Mouse (Mus musculus) liver, embryonic 15.5 days (tissue): Measurements from ENCODE around the gene Tnnt2. TPM values are rescaled to one million over a fixed set of nuclear protein-coding genes. Genes with fewer than 3 reads are reported as not detected.

Source experiments
- ATAC-seq: fragments of 200-750 bp; cut with Nextera tagmentation; 2 replicates; pipeline ENCODE4 v1.8.0; 2017; ENCODE audit warnings: moderate number of reproducible peaks, mild to moderate bottlenecking, moderate library complexity; ENCODE audit not compliant: insufficient read depth
- H3K27ac ChIP-seq: fragments of 300-500 bp; sonication (generic); replicated peaks from 2 replicates; pipeline ENCODE4 v1.5.1; 2015; ENCODE audit warnings: mild to moderate bottlenecking, inconsistent platforms
- H3K27me3 ChIP-seq: fragments of 300-500 bp; sonication (generic); 2 replicates; pipeline ENCODE4 v1.6.1; 2015; ENCODE audit warnings: mild to moderate bottlenecking, inconsistent platforms
- H3K36me3 ChIP-seq: fragments of 300-500 bp; sonication (generic); replicated peaks from 2 replicates; pipeline ENCODE4 v1.6.1; 2015; ENCODE audit warnings: moderate library complexity, mild to moderate bottlenecking, inconsistent platforms
- H3K4me1 ChIP-seq: fragments of 300-500 bp; sonication (generic); replicated peaks from 2 replicates; pipeline ENCODE4 v1.6.1; 2015; ENCODE audit warnings: inconsistent platforms
- H3K4me2 ChIP-seq: fragments of 300-500 bp; sonication (generic); 2 replicates; pipeline ENCODE4 v1.6.1; 2015; ENCODE audit warnings: moderate library complexity, mild to moderate bottlenecking, inconsistent platforms
- H3K4me3 ChIP-seq: fragments of 300-500 bp; sonication (generic); replicated peaks from 2 replicates; pipeline ENCODE4 v1.5.1; 2015; ENCODE audit warnings: mild to moderate bottlenecking, inconsistent platforms
- H3K9ac ChIP-seq: fragments of 300-500 bp; sonication (generic); 2 replicates; pipeline ENCODE4 v1.6.1; 2015; ENCODE audit warnings: moderate library complexity, mild to moderate bottlenecking, inconsistent platforms
- H3K9me3 ChIP-seq: fragments of 300-500 bp; sonication (generic); replicated peaks from 2 replicates; pipeline ENCODE4 v1.6.1; 2016; ENCODE audit warnings: inconsistent platforms
- WGBS: fragments of 180-500 bp; shearing (Covaris S2); methylation state at CpG from one replicate; pipeline ENCODE4 v1.1.7; 2015; ENCODE audit warnings: mixed read lengths; ENCODE audit not compliant: insufficient replicate concordance; 5-methylcytosine and 5-hydroxymethylcytosine counted together
- polyA plus RNA-seq: library from polyadenylated mRNA; unstranded; fragments of >200 nt; fragmentation: Nextera tagmentation; extraction: Ambion mirVana; gene quantifications from 2 replicates; pipeline ENCODE4 v1.2.1, GENCODE M21; 2015

The Tnnt2 gene
- 8.0 and 11.4 TPM in 2 replicates for polyA plus RNA-seq

GRCm38 (mm10) chr1:135835716-135836483, at the start of gene Tnnt2:
Gene Tnnt2 (plus strand): TSS chr1:135836354.
- no peaks in the 10 kb centered on the region for H3K9me3 ChIP-seq
- no peak for ATAC-seq
- no peaks in the 10 kb centered on the region for H3K4me1 ChIP-seq
- no peak within 1 kb of the TSS for H3K27ac ChIP-seq
- H3K9ac ChIP-seq = no peak within 1 kb of the TSS
- no peak within 1 kb of the TSS for H3K4me3 ChIP-seq
- no peaks in the 10 kb centered on the region for H3K36me3 ChIP-seq
- WGBS = 47% methylated on average over 9 of the region's 9 CpGs
- peaks cover 39% of the 10 kb centered on the region for H3K27me3 ChIP-seq
- H3K4me2 ChIP-seq = no peak within 1 kb of the TSS

- H3K4me2 ChIP-seq = no peak overlapping the region
- H3K9ac ChIP-seq = no peak overlapping the region
- 53% methylated on average over 3 of the region's 3 CpGs for WGBS
- H3K9me3 ChIP-seq = no peaks in the 10 kb centered on the region
- H3K27me3 ChIP-seq = peaks cover 21% of the 10 kb centered on the region
- H3K27ac ChIP-seq = no peak overlapping the region
- ATAC-seq = no peak
- H3K36me3 ChIP-seq = no peaks in the 10 kb centered on the region
- H3K4me3 ChIP-seq = no peak overlapping the region
- peaks cover 11% of the 10 kb centered on the region for H3K4me1 ChIP-seq
Measured at GRCm38 (mm10) chr1:135787799-135788198, 48.4 kb upstream of the Tnnt2 start.

GRCm38 (mm10) chr1:135788708-135789107, 47.4 kb upstream of the Tnnt2 start:
- Histone ChIP-seq H3K27ac (no peak overlapping the region), H3K36me3 (no peaks in the 10 kb centered on the region), H3K9me3 (no peaks in the 10 kb centered on the region), H3K27me3 (peaks cover 28% of the 10 kb centered on the region), H3K9ac (no peak overlapping the region), H3K4me2 (peak overlapping the region; percentile 40), H3K4me1 (peaks cover 17% of the 10 kb centered on the region), H3K4me3 (no peak overlapping the region)
- 8% methylated on average over 10 of the region's 10 CpGs for WGBS
- 0 out of 2 replicates have a peak, but pooled peaks have one; percentile 42 for ATAC-seq

GRCm38 (mm10) chr1:135789815-135790214, 46.3 kb upstream of the Tnnt2 start:
- Histone ChIP-seq H3K4me1 (peaks cover 27% of the 10 kb centered on the region), H3K27ac (no peak overlapping the region), H3K27me3 (peaks cover 39% of the 10 kb centered on the region), H3K4me3 (no peak overlapping the region), H3K9ac (no peak overlapping the region), H3K9me3 (no peaks in the 10 kb centered on the region), H3K36me3 (no peaks in the 10 kb centered on the region), H3K4me2 (no peak overlapping the region)
- WGBS = 10% methylated on average over 5 of the region's 5 CpGs
- no peak for ATAC-seq

DNA sequence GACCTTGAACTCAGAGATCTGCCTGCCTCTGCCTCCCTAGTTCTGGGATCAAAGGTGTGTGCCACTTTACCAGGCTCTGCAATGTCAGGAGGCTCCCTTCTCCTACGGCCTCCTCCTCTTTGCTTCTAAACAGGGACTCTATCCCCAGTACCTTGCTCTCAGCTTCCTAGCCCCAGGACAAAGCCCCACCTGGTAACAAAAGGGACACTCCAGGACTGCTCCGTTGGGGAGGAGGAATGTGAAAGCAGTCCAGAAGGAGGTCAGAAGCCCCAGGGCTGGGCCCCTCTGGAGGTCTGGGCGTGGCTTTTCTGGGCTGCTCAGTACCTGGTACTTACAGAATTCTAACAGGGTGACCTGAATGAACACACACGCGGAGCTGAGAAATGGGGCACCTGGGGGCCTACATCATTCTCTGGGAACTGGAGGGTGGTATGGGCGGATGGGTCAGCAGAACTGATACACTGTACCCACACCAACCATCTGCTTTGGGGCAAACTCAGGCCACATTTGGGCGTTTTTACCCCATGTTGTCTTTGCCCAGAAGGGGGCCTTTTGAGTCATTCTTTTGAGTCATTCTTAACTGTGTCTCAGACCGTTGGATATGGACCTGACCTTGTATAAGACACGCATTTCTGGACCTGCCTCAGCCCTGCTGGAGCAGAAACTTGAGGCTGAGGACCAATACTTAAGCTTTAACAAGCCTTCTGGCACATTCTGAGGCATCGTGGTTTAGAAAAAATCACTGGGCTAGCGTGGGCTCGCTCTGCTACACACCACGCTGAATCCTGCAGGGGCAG, 43.8 kb upstream of the Tnnt2 start:
- Histone ChIP-seq H3K27ac (no peak overlapping the region), H3K9me3 (no peaks in the 10 kb centered on the region), H3K36me3 (no peaks in the 10 kb centered on the region), H3K4me3 (no peak overlapping the region), H3K9ac (no peak overlapping the region), H3K4me2 (no peak overlapping the region), H3K27me3 (peaks cover 56% of the 10 kb centered on the region), H3K4me1 (peaks cover 27% of the 10 kb centered on the region)
- 52% methylated on average over 13 of the region's 13 CpGs for WGBS
- no peak for ATAC-seq

- WGBS = 9% methylated on average over 27 of the region's 27 CpGs
- peak overlapping the region; percentile 50 for H3K4me2 ChIP-seq
- H3K27me3 ChIP-seq = peaks cover 56% of the 10 kb centered on the region
- H3K4me1 ChIP-seq = peaks cover 20% of the 10 kb centered on the region
- no peaks in the 10 kb centered on the region for H3K9me3 ChIP-seq
- no peak for ATAC-seq
- H3K9ac ChIP-seq = no peak overlapping the region
- H3K4me3 ChIP-seq = peak overlapping the region; percentile 12; the same call in 1 of the 2 replicates
- no peak overlapping the region for H3K27ac ChIP-seq
- no peaks in the 10 kb centered on the region for H3K36me3 ChIP-seq
Measured at GRCm38 (mm10) chr1:135793370-135794215, 42.6 kb upstream of the Tnnt2 start.

DNA sequence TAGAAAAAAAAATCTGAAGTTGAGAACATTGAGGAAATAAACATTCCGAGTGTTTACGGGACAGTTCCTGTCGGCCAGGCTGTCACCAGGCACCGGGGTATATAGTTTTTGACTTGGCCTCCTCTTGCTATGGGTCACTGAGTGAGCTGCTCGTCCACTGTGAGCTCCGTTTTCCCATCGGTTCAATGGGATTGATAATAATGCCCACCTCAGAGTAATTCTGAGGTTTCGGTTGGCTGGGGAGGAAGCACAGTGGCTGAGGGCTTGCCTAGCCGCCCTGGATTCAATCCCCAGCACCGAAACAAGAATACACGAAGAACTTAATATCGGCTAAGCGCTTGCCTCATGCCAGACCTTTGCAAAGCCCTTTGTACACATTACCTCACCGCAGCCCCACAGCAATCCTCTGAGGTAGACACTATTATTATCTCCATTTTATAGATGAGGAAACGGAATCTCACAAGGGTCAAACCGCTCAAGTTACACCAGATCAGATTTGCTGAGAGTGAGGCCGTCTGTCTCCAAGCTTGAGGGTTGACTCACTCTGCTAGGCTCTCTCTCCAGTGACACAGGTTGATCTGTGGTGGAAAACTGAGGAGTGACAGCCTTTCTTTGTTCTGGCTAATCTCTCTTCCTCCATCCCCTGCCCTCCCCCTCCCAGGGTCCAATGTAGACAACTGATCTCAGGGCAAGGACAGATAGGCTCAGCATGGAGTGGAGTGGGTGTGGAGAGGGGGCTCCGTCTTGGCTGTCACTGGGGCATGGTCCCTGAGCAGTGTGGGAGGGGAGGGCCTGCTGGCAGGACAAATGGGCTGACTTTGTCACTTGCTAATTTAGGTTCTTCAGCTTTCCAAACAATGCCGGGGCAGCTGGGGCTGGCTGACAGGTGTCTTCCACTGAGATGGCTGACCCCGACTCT, 41.7 kb upstream of the Tnnt2 start:
- ATAC-seq = no peak
- no peaks in the 10 kb centered on the region for H3K36me3 ChIP-seq

GRCm38 (mm10) chr1:135798492-135798891, 37.7 kb upstream of the Tnnt2 start:
- H3K4me3 ChIP-seq = no peak overlapping the region
- peaks cover 21% of the 10 kb centered on the region for H3K4me1 ChIP-seq
- H3K36me3 ChIP-seq = no peaks in the 10 kb centered on the region
- no peak overlapping the region for H3K9ac ChIP-seq
- H3K9me3 ChIP-seq = no peaks in the 10 kb centered on the region
- peaks cover 30% of the 10 kb centered on the region for H3K27me3 ChIP-seq
- no peak overlapping the region for H3K27ac ChIP-seq
- no peak for ATAC-seq
- WGBS = 47% methylated on average over 1 of the region's 1 CpGs
- no peak overlapping the region for H3K4me2 ChIP-seq

More for the DNA sequence above, 41.7 kb upstream of the Tnnt2 start:
- no peaks in the 10 kb centered on the region for H3K9me3 ChIP-seq
- peaks cover 56% of the 10 kb centered on the region for H3K27me3 ChIP-seq
- peaks cover 17% of the 10 kb centered on the region for H3K4me1 ChIP-seq
- 13% methylated on average over 20 of the region's 20 CpGs for WGBS
- H3K9ac ChIP-seq = no peak overlapping the region
- no peak overlapping the region for H3K4me3 ChIP-seq
- H3K4me2 ChIP-seq = peak overlapping the region; percentile 50
- H3K27ac ChIP-seq = no peak overlapping the region

DNA sequence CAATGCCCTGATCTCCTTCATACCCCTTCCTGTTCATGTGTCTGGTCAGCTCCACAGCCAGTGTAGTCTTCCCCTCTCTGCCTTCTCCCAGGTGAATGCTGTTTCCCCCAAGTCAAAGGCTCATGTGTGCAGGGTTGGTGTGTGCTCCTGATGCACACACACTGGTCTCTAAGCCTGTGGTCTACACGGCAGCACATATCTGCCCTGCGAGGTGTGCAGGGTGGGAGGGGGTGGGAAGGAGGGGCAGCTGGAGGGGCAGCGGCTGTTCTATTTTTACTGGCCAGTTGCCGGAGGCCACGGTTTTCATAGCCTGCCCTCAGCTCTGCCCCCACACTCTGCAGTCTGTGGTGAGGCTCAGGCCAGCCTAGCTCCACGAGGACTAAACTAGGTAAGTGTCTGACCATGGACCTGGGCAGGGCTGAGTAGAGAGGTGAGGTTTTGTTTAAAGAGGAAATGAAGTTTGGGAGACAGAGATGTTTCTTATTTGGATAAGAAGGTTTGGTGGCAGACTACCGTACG, 37.0 kb upstream of the Tnnt2 start:
- no peak overlapping the region for H3K9ac ChIP-seq
- peaks cover 14% of the 10 kb centered on the region for H3K4me1 ChIP-seq
- ATAC-seq = no peak
- no peak overlapping the region for H3K4me2 ChIP-seq
- H3K27ac ChIP-seq = no peak overlapping the region
- H3K4me3 ChIP-seq = no peak overlapping the region
- H3K36me3 ChIP-seq = no peaks in the 10 kb centered on the region
- H3K9me3 ChIP-seq = no peaks in the 10 kb centered on the region
- 35% methylated on average over 8 of the region's 8 CpGs for WGBS
- H3K27me3 ChIP-seq = peaks cover 29% of the 10 kb centered on the region
